Mouse (Mus musculus): ENCODE results near the gene Aanat. TPM values are rescaled to one million over a fixed set of nuclear protein-coding genes. Genes with fewer than 3 reads are reported as not detected.

The Aanat gene
- 0.07 TPM in 1 of 2 replicates, not detected in the other for polyA plus RNA-seq (2012; rRNA removed)

GRCm38 (mm10) chr11:116586310-116586709 lies at the start of gene Aanat:
Gene Aanat, plus strand, starts transcription at chr11:116586432.
- no peak for DNase-seq (ENCODE audit: low spot score)

GRCm38 (mm10) chr11:116536685-116537084 lies 49.5 kb upstream of the Aanat start:
- DNase-seq (ENCODE audit: low spot score), result no peak

GRCm38 (mm10) chr11:116537388-116537787 lies 48.8 kb upstream of the Aanat start:
- DNase-seq (ENCODE audit: low spot score), result no peak

GRCm38 (mm10) chr11:116538142-116538735 lies 48.0 kb upstream of the Aanat start:
- no peak for DNase-seq (ENCODE audit: low spot score)

- DNase-seq (ENCODE audit: low spot score), result no peak
These were observed 45.0 kb upstream of the Aanat start for GRCm38 (mm10) chr11:116541183-116541582.

GRCm38 (mm10) chr11:116543110-116543509 lies 43.1 kb upstream of the Aanat start:
- DNase-seq (ENCODE audit: low spot score), result no peak

- no peak for DNase-seq (ENCODE audit: low spot score)
These were observed 38.8 kb upstream of the Aanat start for GRCm38 (mm10) chr11:116547296-116548060.

GRCm38 (mm10) chr11:116548780-116549179 lies 37.5 kb upstream of the Aanat start:
- DNase-seq (ENCODE audit: low spot score), result no peak

- no peak for DNase-seq (ENCODE audit: low spot score)
These were observed 36.8 kb upstream of the Aanat start for GRCm38 (mm10) chr11:116549273-116550038.

GRCm38 (mm10) chr11:116550748-116551147 lies 35.5 kb upstream of the Aanat start:
- DNase-seq (ENCODE audit: low spot score), result no peak

GRCm38 (mm10) chr11:116552194-116552593 lies 34.0 kb upstream of the Aanat start:
- no peak for DNase-seq (ENCODE audit: low spot score)

GRCm38 (mm10) chr11:116554171-116554878 lies 31.9 kb upstream of the Aanat start:
- DNase-seq (ENCODE audit: low spot score), result no peak

- no peak for DNase-seq (ENCODE audit: low spot score)
These were observed 30.7 kb upstream of the Aanat start for GRCm38 (mm10) chr11:116555572-116555971.

- no peak for DNase-seq (ENCODE audit: low spot score)
These were observed 29.9 kb upstream of the Aanat start for GRCm38 (mm10) chr11:116556308-116556707.

- DNase-seq (ENCODE audit: low spot score), result no peak
These were observed 20.8 kb upstream of the Aanat start for GRCm38 (mm10) chr11:116565283-116566041.

- DNase-seq (ENCODE audit: low spot score), result no peak
These were observed 18.7 kb upstream of the Aanat start for GRCm38 (mm10) chr11:116567531-116567930.

GRCm38 (mm10) chr11:116570821-116571220 lies 15.4 kb upstream of the Aanat start:
- DNase-seq (ENCODE audit: low spot score), result no peak

GRCm38 (mm10) chr11:116571767-116572679 lies 14.2 kb upstream of the Aanat start:
- DNase-seq (ENCODE audit: low spot score), result no peak

- no peak for DNase-seq (ENCODE audit: low spot score)
These were observed 13.3 kb upstream of the Aanat start for GRCm38 (mm10) chr11:116572756-116573543.
